Mouse (Mus musculus) stomach, postnatal 0 days (tissue): Measurements from ENCODE around the gene Nr6a1.

Experiments used
- CTCF ChIP-seq: IDR thresholded peaks from 2 replicates; pipeline ENCODE4 v1.5.1; 2016; ENCODE audit warnings: antibody characterized with exemption, low read depth, mild to moderate bottlenecking, moderate library complexity
- EP300 ChIP-seq: optimal IDR thresholded peaks from 2 replicates; pipeline ENCODE3; 2016; ENCODE audit warnings: antibody characterized with exemption

DNA sequence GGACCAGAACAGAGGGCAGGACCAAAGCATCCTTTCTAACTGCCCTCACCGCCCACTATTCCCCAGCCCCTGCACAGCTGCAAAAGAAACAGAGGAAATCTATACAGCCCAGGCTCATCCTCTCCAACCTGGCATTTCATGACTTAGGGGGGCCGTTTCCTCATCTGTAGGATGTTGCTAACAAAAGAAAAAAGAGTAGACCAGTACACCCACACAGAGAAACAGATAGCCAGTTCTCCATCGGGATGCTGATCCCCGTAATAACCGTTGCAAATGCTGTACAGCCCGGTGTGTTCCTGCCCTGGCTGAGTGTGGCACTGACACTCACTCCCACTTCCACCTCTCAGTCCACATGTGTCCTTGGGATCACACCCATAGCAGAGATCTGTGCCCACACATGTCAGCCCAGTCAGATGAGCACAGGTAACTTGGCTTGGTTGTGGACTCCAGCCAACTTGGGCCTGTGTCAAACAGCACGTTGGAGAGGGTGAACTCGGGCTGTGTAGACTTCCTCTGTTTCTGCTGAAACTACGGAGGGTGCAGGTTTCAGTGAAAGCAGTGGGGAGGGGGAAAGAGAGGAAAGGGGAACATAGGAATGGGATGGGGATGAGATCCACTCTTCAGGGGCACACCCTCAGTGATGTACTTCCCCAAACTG is 9.4 kb upstream of the Nr6a1 start:
- no peak for TF ChIP-seq CTCF
- no peak for TF ChIP-seq EP300
